Mouse (Mus musculus) liver, embryonic 13.5 days (tissue): ENCODE results near the gene Smg1. TPM values are rescaled to one million over a fixed set of nuclear protein-coding genes. Genes with fewer than 3 reads are reported as not detected.
"Not testable (repeated sequence)": the region's sequence is repeated elsewhere in the genome, so short reads cannot be mapped to it uniquely, and the experiment has no call there.

ENCODE experiments used
- ATAC-seq: fragments of 200-750 bp; cut with Nextera tagmentation; 2 replicates; pipeline ENCODE4 v1.8.0; 2017; ENCODE audit warnings: low read depth, mild to moderate bottlenecking, moderate number of reproducible peaks, moderate library complexity
- DNase-seq: peaks from one replicate; pipeline ENCODE4 v3.0.0; 2022
- H3K27ac ChIP-seq: fragments of 300-500 bp; sonication (generic); 2 replicates; pipeline ENCODE4 v1.5.1; 2015; ENCODE audit warnings: moderate library complexity, mild to moderate bottlenecking, inconsistent platforms
- H3K27me3 ChIP-seq: fragments of 300-500 bp; sonication (generic); 2 replicates; pipeline ENCODE4 v1.6.1; 2015; ENCODE audit warnings: mild to moderate bottlenecking, inconsistent platforms
- H3K36me3 ChIP-seq: fragments of 300-500 bp; sonication (generic); 2 replicates; pipeline ENCODE4 v1.6.1; 2015; ENCODE audit warnings: mild to moderate bottlenecking, inconsistent platforms
- H3K4me1 ChIP-seq: fragments of 300-500 bp; sonication (generic); replicated peaks from 2 replicates; pipeline ENCODE4 v1.6.1; 2015; ENCODE audit warnings: inconsistent platforms
- H3K4me2 ChIP-seq: fragments of 300-500 bp; sonication (generic); 2 replicates; pipeline ENCODE4 v1.6.1; 2015; ENCODE audit warnings: inconsistent platforms, mild to moderate bottlenecking, moderate library complexity
- H3K4me3 ChIP-seq: fragments of 300-500 bp; sonication (generic); replicated peaks from 2 replicates; pipeline ENCODE4 v1.5.1; 2015; ENCODE audit warnings: mild to moderate bottlenecking, inconsistent platforms
- H3K9ac ChIP-seq: fragments of 300-500 bp; sonication (generic); 2 replicates; pipeline ENCODE4 v1.6.1; 2015; ENCODE audit warnings: mild to moderate bottlenecking, inconsistent platforms
- H3K9me3 ChIP-seq: fragments of 300-500 bp; sonication (generic); replicated peaks from 2 replicates; pipeline ENCODE4 v1.6.1; 2016; ENCODE audit warnings: inconsistent platforms
- WGBS: fragments of 180-500 bp; shearing (Covaris S2); methylation state at CpG from one replicate; pipeline ENCODE4 v1.1.7; 2015; ENCODE audit not compliant: insufficient replicate concordance; 5-methylcytosine and 5-hydroxymethylcytosine counted together
- polyA plus RNA-seq: library from polyadenylated mRNA; unstranded; fragments of >200 nt; fragmentation: Nextera tagmentation; extraction: Ambion mirVana; gene quantifications from 2 replicates; pipeline ENCODE4 v1.2.1, GENCODE M21; 2015

The Smg1 gene
- polyA plus RNA-seq, 1 experiment from 2014 or later: 5.8 TPM

GRCm38 (mm10) chr7:118185878-118186277 lies 57.6 kb downstream of the Smg1 start:
- H3K27me3 ChIP-seq: no peaks in the 10 kb centered on the region
- WGBS: 77% methylated on average over 4 of the region's 4 CpGs
- DNase-seq (no peak), ATAC-seq (no peak)
- H3K9ac ChIP-seq: no peak overlapping the region
- peaks cover 49% of the 10 kb centered on the region for H3K36me3 ChIP-seq
- no peak overlapping the region for H3K4me3 ChIP-seq
- H3K4me1 ChIP-seq: peaks cover 8% of the 10 kb centered on the region
- no peak overlapping the region for H3K27ac ChIP-seq
- H3K4me2 ChIP-seq: no peak overlapping the region
- H3K9me3 ChIP-seq: no peaks in the 10 kb centered on the region

GRCm38 (mm10) chr7:118184604-118185003 lies 58.9 kb downstream of the Smg1 start:
- no peaks in the 10 kb centered on the region for H3K27me3 ChIP-seq
- WGBS: 83% methylated on average over 1 of the region's 1 CpGs
- ATAC-seq: no peak
- peaks cover 10% of the 10 kb centered on the region for H3K4me1 ChIP-seq
- no peak overlapping the region for H3K4me2 ChIP-seq
- no peaks in the 10 kb centered on the region for H3K9me3 ChIP-seq
- no peak for DNase-seq
- H3K36me3 ChIP-seq: peaks cover 49% of the 10 kb centered on the region
- no peak overlapping the region for H3K27ac ChIP-seq
- no peak overlapping the region for H3K9ac ChIP-seq
- no peak overlapping the region for H3K4me3 ChIP-seq

- H3K27ac ChIP-seq: no peak overlapping the region
- peaks cover 10% of the 10 kb centered on the region for H3K4me1 ChIP-seq
- H3K9ac ChIP-seq: no peak overlapping the region
- 21% methylated on average over 3 of the region's 3 CpGs for WGBS
- no peak overlapping the region for H3K4me2 ChIP-seq
- ATAC-seq (peak; percentile 87), DNase-seq (peak; percentile 8)
- no peaks in the 10 kb centered on the region for H3K9me3 ChIP-seq
- no peaks in the 10 kb centered on the region for H3K27me3 ChIP-seq
- peaks cover 59% of the 10 kb centered on the region for H3K36me3 ChIP-seq
- H3K4me3 ChIP-seq: no peak overlapping the region
Observed at GRCm38 (mm10) chr7:118181123-118181522, 62.3 kb downstream of the Smg1 start.

GRCm38 (mm10) chr7:118179782-118180181 lies 63.7 kb downstream of the Smg1 start:
- H3K4me3 ChIP-seq: no peak overlapping the region
- no peak overlapping the region for H3K9ac ChIP-seq
- ATAC-seq: no peak
- H3K27ac ChIP-seq: no peak overlapping the region
- H3K4me2 ChIP-seq: no peak overlapping the region
- WGBS: 78% methylated on average over 3 of the region's 3 CpGs
- no peaks in the 10 kb centered on the region for H3K9me3 ChIP-seq
- peaks cover 52% of the 10 kb centered on the region for H3K36me3 ChIP-seq
- H3K4me1 ChIP-seq: peaks cover 10% of the 10 kb centered on the region
- no peaks in the 10 kb centered on the region for H3K27me3 ChIP-seq
- DNase-seq: no peak

GRCm38 (mm10) chr7:118175821-118176355 lies 67.6 kb downstream of the Smg1 start:
- no peak overlapping the region for H3K4me3 ChIP-seq
- peaks cover 51% of the 10 kb centered on the region for H3K36me3 ChIP-seq
- H3K4me1 ChIP-seq: peaks cover 2% of the 10 kb centered on the region
- H3K4me2 ChIP-seq: no peak overlapping the region
- WGBS: 61% methylated on average over 1 of the region's 1 CpGs
- no peak for DNase-seq
- ATAC-seq: no peak
- no peak overlapping the region for H3K27ac ChIP-seq
- H3K9ac ChIP-seq: no peak overlapping the region
- H3K27me3 ChIP-seq: no peaks in the 10 kb centered on the region
- no peaks in the 10 kb centered on the region for H3K9me3 ChIP-seq

GRCm38 (mm10) chr7:118170125-118170524 lies 73.3 kb downstream of the Smg1 start:
- H3K9me3 ChIP-seq, H3K9ac ChIP-seq, H3K4me2 ChIP-seq, H3K27me3 ChIP-seq, H3K27ac ChIP-seq, DNase-seq, H3K4me3 ChIP-seq, H3K4me1 ChIP-seq, ATAC-seq: not testable (repeated sequence)
- peaks cover 64% of the 10 kb centered on the region for H3K36me3 ChIP-seq
- 77% methylated on average over 2 of the region's 2 CpGs for WGBS

- WGBS: 89% methylated on average over 8 of the region's 8 CpGs
- Histone ChIP-seq H3K4me2 (no peak overlapping the region), H3K4me3 (no peak overlapping the region), H3K4me1 (no peaks in the 10 kb centered on the region), H3K36me3 (peaks cover 51% of the 10 kb centered on the region), H3K9ac (no peak overlapping the region), H3K27me3 (no peaks in the 10 kb centered on the region), H3K27ac (no peak overlapping the region), H3K9me3 (no peaks in the 10 kb centered on the region)
- DNase-seq (no peak), ATAC-seq (no peak)
Observed at GRCm38 (mm10) chr7:118163006-118163405, 80.5 kb downstream of the Smg1 start.

GRCm38 (mm10) chr7:118160121-118160520 lies 83.3 kb downstream of the Smg1 start:
- Histone ChIP-seq H3K9me3 (no peaks in the 10 kb centered on the region), H3K9ac (no peak overlapping the region), H3K4me2 (no peak overlapping the region), H3K4me1 (no peaks in the 10 kb centered on the region), H3K27me3 (no peaks in the 10 kb centered on the region), H3K36me3 (peaks cover 55% of the 10 kb centered on the region), H3K4me3 (no peak overlapping the region), H3K27ac (no peak overlapping the region)
- DNase-seq (no peak), ATAC-seq (no peak)
- WGBS: 86% methylated on average over 3 of the region's 3 CpGs

- no peak overlapping the region for H3K9ac ChIP-seq
- H3K4me3 ChIP-seq: no peak overlapping the region
- no peak overlapping the region for H3K4me2 ChIP-seq
- no peak overlapping the region for H3K27ac ChIP-seq
- 91% methylated on average over 7 of the region's 7 CpGs for WGBS
- H3K27me3 ChIP-seq: no peaks in the 10 kb centered on the region
- ATAC-seq (no peak), DNase-seq (no peak)
- H3K9me3 ChIP-seq: no peaks in the 10 kb centered on the region
- peaks cover 81% of the 10 kb centered on the region for H3K36me3 ChIP-seq
- H3K4me1 ChIP-seq: no peaks in the 10 kb centered on the region
Observed at GRCm38 (mm10) chr7:118156461-118156860, 87.0 kb downstream of the Smg1 start.

GRCm38 (mm10) chr7:118154150-118154549 lies 89.3 kb downstream of the Smg1 start:
- ATAC-seq (no peak), DNase-seq (no peak)
- WGBS: 82% methylated on average over 6 of the region's 6 CpGs
- Histone ChIP-seq H3K27me3 (no peaks in the 10 kb centered on the region), H3K9ac (no peak overlapping the region), H3K4me3 (no peak overlapping the region), H3K4me1 (no peaks in the 10 kb centered on the region), H3K9me3 (no peaks in the 10 kb centered on the region), H3K27ac (no peak overlapping the region), H3K4me2 (no peak overlapping the region), H3K36me3 (peaks cover 80% of the 10 kb centered on the region)

GRCm38 (mm10) chr7:118143602-118144001 lies 99.9 kb downstream of the Smg1 start:
- peaks cover 63% of the 10 kb centered on the region for H3K36me3 ChIP-seq
- H3K27ac ChIP-seq: peak overlapping the region; percentile 58
- H3K4me3 ChIP-seq: no peak overlapping the region
- 67% methylated on average over 3 of the region's 3 CpGs for WGBS
- no peak for DNase-seq
- no peaks in the 10 kb centered on the region for H3K27me3 ChIP-seq
- H3K9ac ChIP-seq: no peak overlapping the region
- peak overlapping the region; percentile 28; the same call in 1 of the 2 replicates for H3K4me2 ChIP-seq
- peak; percentile 92 for ATAC-seq
- H3K4me1 ChIP-seq: peaks cover 21% of the 10 kb centered on the region
- no peaks in the 10 kb centered on the region for H3K9me3 ChIP-seq

- H3K36me3 ChIP-seq: peaks cover 61% of the 10 kb centered on the region
- no peak overlapping the region for H3K4me3 ChIP-seq
- no peaks in the 10 kb centered on the region for H3K9me3 ChIP-seq
- peak; percentile 57 for DNase-seq
- H3K4me1 ChIP-seq: peaks cover 21% of the 10 kb centered on the region
- peak overlapping the region; percentile 28; the same call in 1 of the 2 replicates for H3K4me2 ChIP-seq
- H3K27me3 ChIP-seq: no peaks in the 10 kb centered on the region
- WGBS: 24% methylated on average over 4 of the region's 4 CpGs
- no peak overlapping the region for H3K9ac ChIP-seq
- ATAC-seq: peak; percentile 93
- H3K27ac ChIP-seq: peak overlapping the region; percentile 58
Observed at GRCm38 (mm10) chr7:118143123-118143522, 100.3 kb downstream of the Smg1 start.
